Mouse (Mus musculus): ENCODE measurements around the gene Psmd9.

DNA sequence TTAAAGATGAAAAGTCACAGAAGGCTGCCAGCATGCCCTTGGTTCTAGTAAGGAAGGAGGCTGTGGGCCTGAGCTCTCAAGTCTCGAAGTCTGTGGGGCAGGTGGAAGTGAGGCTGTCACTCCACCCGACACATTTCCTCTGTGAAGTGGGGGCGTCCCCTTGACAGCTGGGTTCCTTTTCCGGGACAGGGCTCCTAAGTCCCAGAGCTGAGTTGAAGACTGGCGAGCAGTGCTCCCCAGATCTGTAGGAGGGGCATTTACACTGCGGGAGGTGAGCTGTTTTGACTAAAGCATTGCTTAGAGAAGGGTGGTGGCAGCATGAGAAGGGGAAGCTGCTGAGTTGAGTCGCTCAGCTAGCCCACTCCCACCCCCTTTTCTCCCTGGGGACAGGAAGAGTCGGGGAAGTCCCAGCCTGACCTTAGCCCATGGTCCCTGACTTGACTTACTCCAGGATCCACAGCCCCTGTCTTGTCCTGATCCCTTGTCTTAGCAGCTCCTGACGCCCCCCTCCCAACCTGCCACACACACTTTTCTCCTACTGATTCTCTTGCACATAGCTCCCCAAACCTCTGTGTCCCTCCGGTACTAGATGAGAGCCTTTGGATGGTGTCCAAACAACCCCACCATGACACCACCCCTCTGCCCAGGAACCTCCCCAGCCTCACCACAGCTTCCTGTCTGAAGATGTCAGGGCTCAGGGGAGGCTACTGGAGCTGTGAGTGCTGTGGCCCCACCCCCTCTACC is 40.6 kb upstream of the Psmd9 start:
- TF ChIP-seq CTCF (IDR thresholded peaks at IDR 0.05; ENCODE audit: low read depth, low read length) (no peak), POLR2AphosphoS5 (IDR thresholded peaks at IDR 0.05; ENCODE audit: insufficient replicate concordance, low read depth, low read length) (no peak), GATA1 (IDR thresholded peaks at IDR 0.05; ENCODE audit: borderline replicate concordance, low read length) (no peak), TAL1 (conservative IDR thresholded peaks at IDR 0.05; ENCODE audit: low read depth, low read length) (no peak), GATA2 (IDR thresholded peaks at IDR 0.05; ENCODE audit: borderline replicate concordance, low read depth, low read length) (no peak)
